Mouse (Mus musculus) adrenal gland, adult 2 months (tissue): ENCODE results near the gene Zfp36l1. TPM values are rescaled to one million over a fixed set of nuclear protein-coding genes. Genes with fewer than 3 reads are reported as not detected.

Experiments
- DNase-seq: peaks from one replicate; pipeline ENCODE4 v3.0.0; 2021
- polyA plus RNA-seq: library from polyadenylated mRNA; depleted of rRNA; stranded (reverse); fragments of >200 nt; gene quantifications from 2 replicates; pipeline ENCODE4 v1.2.3, GENCODE M21; 2012; rRNA removed
- total RNA-seq, 2 experiments: library from RNA; stranded (reverse); gene quantifications; 2 replicates each; pipeline ENCODE4 v1.2.3; 2021

Zfp36l1 gene
- total and polyA plus RNA-seq, 3 experiments = 191 to 470 (median 215) TPM

DNA sequence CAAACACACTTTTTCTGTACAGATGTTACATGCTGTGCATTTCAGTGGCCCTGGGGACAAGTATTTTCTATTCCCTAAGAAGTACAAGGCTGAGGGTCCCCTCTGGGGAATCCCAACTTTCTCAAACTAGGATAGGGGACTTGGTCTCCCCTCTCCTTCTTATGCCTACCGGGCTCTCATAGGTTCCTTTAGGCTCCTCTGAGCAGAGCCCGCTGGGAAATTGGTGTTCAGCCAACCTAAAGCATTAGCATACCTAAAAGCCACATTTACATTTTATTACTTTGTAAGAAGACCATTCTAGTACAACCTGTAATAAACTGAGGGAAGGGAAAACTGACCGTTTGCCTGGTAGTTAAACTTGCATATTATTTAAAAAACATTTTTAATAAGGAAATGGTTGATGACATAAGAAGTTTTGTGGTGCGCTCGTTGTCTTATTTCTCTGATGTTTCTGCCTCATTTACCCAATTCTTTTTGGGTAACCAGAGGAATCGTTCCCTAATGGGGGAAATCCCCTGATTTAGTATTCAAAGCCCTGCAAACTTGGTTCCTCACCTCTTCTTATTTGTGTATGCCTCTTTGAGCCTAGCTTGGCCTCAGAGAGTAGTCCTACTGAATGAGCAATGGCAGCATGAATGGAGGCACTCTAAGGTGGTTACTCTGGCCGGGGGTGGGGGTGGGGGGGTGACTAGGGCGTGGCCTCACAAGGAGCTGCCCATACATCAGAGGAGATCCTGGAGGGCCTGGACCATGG, 42.1 kb downstream of the Zfp36l1 start:
- no peak for DNase-seq

DNA sequence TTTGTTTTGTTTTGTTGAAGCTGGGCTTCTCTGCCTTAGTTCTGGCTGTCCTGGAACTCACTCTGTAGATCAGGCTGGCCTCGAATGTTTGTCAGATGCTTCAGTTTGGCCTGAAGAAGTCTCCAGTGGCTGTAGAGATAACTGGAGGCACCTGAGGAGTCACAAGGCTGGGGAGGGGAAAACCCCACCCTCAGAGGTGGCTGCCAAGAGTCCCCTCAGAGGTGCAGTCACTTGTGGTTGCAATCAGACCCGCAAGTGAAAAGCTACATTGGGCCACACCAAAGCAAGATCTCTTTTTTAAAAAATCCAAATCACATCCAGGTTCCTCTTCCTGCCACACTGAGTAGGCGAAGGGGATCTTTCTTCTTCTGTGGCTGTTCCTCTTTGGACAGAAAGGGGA, 43.8 kb downstream of the Zfp36l1 start:
- DNase-seq = no peak

DNA sequence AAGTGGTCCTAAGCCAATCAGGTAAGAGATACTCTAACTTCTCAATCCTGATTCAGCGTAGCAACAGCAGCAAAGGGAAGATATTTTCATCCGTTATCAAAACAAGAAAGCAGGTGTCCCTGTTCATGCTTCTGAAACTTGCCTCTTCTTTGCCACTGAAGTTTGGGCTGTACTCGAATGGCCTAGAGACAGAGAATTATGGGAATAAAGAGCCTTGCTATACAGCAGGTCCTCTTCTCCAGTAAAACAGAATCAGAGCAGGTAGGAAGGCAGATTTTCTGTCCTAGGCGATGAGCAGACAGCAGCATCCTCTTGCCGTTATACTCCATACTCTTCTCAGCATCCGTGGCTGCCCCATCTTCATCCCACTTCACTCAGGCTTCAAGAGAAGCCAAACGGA, 44.8 kb downstream of the Zfp36l1 start:
- DNase-seq = no peak

GRCm38 (mm10) chr12:80065049-80065448, 47.8 kb downstream of the Zfp36l1 start:
- DNase-seq = no peak

- DNase-seq = no peak
Measured at GRCm38 (mm10) chr12:80064306-80064705, 48.5 kb downstream of the Zfp36l1 start.

- no peak for DNase-seq
Measured at GRCm38 (mm10) chr12:80063402-80064150, 49.2 kb downstream of the Zfp36l1 start.

- DNase-seq = no peak
Measured at GRCm38 (mm10) chr12:80062410-80063401, 50.1 kb downstream of the Zfp36l1 start.

- no peak for DNase-seq
Measured at GRCm38 (mm10) chr12:80061810-80062209, 51.0 kb downstream of the Zfp36l1 start.

DNA sequence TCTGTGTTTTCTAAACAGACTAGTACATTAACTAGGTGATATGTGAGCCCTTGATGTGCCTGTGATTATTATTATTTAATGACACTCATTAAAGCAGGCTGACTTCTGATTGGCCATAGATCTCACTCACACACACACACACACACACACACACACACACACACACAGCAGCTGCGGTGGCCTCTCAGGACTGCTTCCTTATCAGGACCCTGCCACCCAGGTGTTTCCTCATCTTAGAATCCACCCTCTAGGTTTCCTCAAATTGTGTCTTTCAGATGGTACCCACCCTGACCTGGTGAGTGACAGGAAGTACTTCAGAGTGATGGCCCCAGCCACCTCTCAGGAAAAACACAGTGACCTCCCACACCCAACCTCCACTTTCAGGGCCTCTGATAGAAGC, 52.0 kb downstream of the Zfp36l1 start:
- DNase-seq = peak; percentile 13

GRCm38 (mm10) chr12:80060338-80060737, 52.5 kb downstream of the Zfp36l1 start:
- peak; percentile 36 for DNase-seq

DNA sequence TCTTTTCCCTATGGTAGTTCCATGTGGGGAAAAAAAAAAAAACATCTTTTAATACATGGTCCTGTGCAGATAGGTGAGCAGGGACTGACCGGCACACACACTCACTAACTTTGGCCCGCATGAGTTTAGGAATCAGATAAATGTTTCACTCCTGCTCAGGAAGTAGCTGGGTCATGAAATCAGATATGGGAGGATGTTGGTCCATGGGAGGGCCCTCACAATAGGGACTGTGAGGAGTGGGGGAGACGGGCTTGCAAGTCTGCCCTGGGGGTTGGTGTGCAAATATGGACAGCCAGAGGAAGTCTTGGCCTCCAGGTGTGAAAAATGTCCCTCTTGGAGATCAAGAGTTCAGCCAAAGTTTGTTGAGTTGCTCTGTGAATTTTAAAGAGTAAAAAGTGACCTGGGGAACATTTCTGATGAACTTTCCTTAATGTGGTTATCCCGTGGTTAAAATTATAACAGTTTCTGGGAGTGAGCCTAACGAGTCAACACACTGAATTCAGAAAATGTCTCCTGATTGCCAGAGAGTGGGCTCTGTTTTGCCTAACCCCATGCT, 53.0 kb downstream of the Zfp36l1 start:
- DNase-seq = no peak

Other genes with a start within 250 kb of the Zfp36l1 start
- 10 to 100 TPM; 31.0 to 49.3 TPM for gene Actn1, start 147.4 kb upstream of the Zfp36l1 start, total RNA-seq
- 11.6 and 13.9 TPM in 2 replicates for gene Actn1, start 147.4 kb upstream of the Zfp36l1 start, polyA plus RNA-seq